Mouse (Mus musculus) frontal cortex, adult 2 months (tissue): ENCODE measurements around the gene Celsr2. TPM values are rescaled to one million over a fixed set of nuclear protein-coding genes. Genes with fewer than 3 reads are reported as not detected.

Experiments used
- DNase-seq, 2 experiments: peaks; one replicate each; pipeline ENCODE4 v3.0.0; 2022; ENCODE audit warnings: low spot score in 1 of 2; ENCODE audit errors: extremely low spot score in 1 of 2
- polyA plus RNA-seq: library from polyadenylated mRNA; depleted of rRNA; stranded (reverse); fragments of >200 nt; gene quantifications from 2 replicates; pipeline ENCODE4 v1.2.3, GENCODE M21; 2012; rRNA removed

Gene Celsr2
- polyA plus RNA-seq: 63.6 TPM in 2 replicates

GRCm38 (mm10) chr3:108414857-108415830, at the start of gene Celsr2:
Celsr2 (minus strand) TSS chr3:108415552.
- no peak for DNase-seq

DNA sequence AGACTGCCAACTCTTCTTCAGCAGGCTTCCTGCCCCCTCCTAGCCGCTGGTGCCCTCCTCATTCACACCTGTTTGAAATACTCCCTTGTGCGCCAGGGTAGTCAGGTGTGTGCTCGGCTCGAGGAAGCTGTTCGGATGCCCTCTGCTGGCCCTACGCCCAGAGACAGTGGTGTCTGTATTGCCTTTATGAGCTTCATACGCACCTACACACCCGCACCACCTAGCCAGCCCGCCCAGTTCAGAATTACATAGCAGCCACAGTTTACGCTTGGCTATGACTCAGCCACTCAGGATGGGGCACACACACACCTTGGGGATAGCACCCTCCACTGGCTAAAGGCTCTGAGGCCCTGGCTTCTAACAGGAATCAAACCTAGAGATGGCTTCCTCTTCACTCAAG, 43.5 kb upstream of the Celsr2 start:
- peak in 1 of 2 experiments; percentile 18 for DNase-seq

DNA sequence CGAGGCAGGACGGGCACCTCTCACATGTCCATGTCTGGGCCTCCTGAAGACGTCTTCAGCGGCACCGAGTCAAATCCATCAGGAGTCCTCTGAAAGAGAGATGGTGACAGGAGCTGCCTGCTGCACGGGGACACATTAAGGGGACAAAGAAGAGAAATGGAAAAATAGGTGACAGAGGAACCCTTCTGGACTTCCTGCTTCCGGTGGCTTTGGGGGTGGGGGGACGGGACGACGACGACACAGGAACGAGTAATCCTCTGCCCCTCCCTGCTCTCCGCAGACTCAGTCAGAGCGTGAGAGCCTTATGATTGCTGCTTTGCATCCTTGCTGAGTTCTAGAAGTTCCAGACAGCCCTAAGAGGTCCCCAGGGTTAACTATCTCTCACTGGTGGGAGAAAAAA, 43.0 kb upstream of the Celsr2 start:
- DNase-seq: no peak

GRCm38 (mm10) chr3:108454172-108454571, 38.8 kb upstream of the Celsr2 start:
- no peak for DNase-seq

- no peak for DNase-seq
These were observed 36.6 kb upstream of the Celsr2 start for GRCm38 (mm10) chr3:108451969-108452368.

DNA sequence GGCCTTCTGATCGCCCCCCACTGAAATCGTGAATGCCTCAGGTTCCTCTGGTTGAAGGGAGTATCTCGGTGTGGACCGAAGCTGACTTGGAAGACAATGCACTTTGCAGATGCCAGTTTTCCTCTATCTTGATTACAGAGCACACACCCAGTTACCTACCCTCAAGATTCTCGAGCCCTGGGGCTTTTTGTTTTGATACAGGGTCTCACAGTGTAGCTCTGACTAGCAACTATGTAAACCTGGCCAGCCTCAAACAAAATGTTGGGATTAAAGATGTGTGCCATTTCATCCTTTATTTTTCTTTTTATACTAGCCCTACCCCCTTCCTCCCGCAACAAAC, 30.0 kb upstream of the Celsr2 start:
- no peak for DNase-seq

- DNase-seq: peak; percentile 79 to 91
These were observed 29.5 kb upstream of the Celsr2 start, which contains the start of gene Sars for GRCm38 (mm10) chr3:108444698-108445365. Sars (minus strand) TSS chr3:108445209.

DNA sequence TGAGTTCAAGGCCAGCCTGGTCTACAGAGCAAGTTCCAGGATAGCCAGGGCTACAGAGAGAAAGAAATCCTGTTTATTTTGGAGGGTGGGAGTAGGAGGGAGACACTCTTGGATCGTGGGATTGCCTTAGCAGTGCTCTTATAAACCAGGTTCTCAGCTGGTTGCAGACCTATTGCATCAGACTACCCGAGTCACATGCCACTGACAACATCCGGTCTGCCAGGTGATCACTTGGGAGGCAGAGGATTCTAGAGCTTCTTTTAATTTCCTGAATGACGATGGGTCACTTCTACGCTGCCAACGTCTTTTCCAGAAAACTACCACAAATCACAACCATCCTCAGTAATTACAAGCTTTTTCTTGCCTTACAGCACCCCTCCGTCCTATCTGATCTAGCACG, 28.7 kb upstream of the Celsr2 start:
- peak; percentile 46 to 50 for DNase-seq

- no peak for DNase-seq
These were observed 21.0 kb upstream of the Celsr2 start for GRCm38 (mm10) chr3:108436380-108436714.

- DNase-seq: no peak
These were observed 20.5 kb upstream of the Celsr2 start for GRCm38 (mm10) chr3:108435701-108436379.

GRCm38 (mm10) chr3:108433881-108434495, 18.6 kb upstream of the Celsr2 start:
- no peak for DNase-seq

GRCm38 (mm10) chr3:108433188-108433880, 18.0 kb upstream of the Celsr2 start:
- DNase-seq: no peak

GRCm38 (mm10) chr3:108432542-108433187, 17.3 kb upstream of the Celsr2 start:
- DNase-seq: peak in 1 of 2 experiments; percentile 51

DNA sequence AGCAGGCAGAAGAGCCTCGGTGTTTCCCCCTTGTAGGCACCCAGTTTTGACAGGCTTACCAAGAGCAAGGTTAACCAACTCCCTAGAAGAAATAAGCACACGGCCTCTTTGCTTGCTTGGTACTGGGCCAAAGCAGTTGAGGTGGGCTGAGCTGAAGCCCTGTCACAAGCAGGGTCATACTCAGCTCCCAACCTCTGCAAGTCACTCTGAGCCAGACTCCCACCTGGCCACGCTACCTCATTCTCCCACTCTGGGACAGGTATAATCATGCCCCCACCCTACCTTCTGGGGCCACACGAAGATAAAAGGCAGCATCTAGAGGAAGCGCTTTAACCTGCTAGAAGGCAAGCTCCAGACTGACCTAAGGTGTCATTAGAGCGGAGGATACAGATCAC, 10.3 kb upstream of the Celsr2 start:
- DNase-seq: no peak

GRCm38 (mm10) chr3:108424944-108425623, 9.7 kb upstream of the Celsr2 start:
- no peak for DNase-seq

DNA sequence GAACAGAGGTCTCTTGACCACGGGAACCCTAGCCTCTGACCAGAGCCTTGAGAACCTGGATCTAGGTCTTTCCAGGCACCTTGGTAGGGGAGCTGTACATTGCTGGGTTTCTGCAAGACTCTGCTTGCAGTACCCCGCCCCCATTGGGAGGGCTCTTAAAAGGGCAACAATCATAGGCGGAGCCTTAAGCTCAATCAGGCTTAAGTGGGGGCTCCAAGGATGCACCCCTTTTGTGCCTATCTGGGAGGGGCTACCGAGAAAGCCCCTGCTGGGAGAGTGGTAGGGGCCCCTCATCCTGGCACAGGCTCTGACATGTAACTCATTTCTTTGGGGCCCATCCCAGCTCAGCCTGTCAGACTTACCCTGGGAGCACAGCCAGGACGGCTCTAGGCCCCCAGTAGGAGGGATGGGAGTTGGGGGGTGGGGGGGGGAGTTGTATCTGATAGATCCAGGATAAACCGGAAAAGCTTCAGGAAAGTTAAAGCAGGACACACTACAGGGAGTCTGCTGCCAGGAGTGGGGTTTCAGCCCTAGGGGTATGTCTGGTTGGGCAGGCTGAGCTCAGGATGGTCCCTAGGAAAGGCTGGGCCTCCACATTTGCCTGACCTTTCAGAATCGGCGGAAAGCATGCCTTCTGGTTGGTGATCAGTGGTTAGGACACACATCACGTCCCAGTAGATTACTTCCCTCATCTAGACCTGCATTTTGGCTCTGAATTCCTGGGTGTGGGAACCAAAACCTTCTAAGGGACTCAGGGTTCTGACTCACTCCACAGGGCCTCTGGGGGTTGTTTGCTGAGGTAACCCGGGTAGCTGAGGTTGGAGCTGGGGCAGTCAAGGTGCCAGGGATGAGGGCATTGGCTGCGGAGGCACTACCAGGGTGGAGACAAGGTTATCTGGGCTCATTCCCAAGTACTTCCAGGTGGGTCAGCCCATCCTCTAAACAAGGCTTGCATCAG, 8.8 kb upstream of the Celsr2 start:
- DNase-seq: peak in 1 of 2 experiments; percentile 72

GRCm38 (mm10) chr3:108423006-108423405, 7.7 kb upstream of the Celsr2 start:
- DNase-seq: peak in 1 of 2 experiments; percentile 46

- peak; percentile 59 to 87 for DNase-seq
These were observed 475 bp upstream of the Celsr2 start for GRCm38 (mm10) chr3:108415831-108416223.
